Mouse (Mus musculus): Measurements from ENCODE around the gene Itpripl2. TPM values are rescaled to one million over a fixed set of nuclear protein-coding genes. Genes with fewer than 3 reads are reported as not detected.
A peak's percentile ranks its signal among the peaks of the same experiment; 100 is the strongest.

Gene Itpripl2
- polyA plus RNA-seq, 1 experiment = 3.1 TPM

- peak in 1 of 2 experiments; percentile 51 for DNase-seq (ENCODE audit: extremely low spot score in 1 of 2, low spot score in 1 of 2)
Observed at GRCm38 (mm10) chr7:118448134-118448967, 43.4 kb downstream of the Itpripl2 start, which contains the start of gene Syt17. Gene Syt17, minus strand, starts transcription at chr7:118448222.

DNA sequence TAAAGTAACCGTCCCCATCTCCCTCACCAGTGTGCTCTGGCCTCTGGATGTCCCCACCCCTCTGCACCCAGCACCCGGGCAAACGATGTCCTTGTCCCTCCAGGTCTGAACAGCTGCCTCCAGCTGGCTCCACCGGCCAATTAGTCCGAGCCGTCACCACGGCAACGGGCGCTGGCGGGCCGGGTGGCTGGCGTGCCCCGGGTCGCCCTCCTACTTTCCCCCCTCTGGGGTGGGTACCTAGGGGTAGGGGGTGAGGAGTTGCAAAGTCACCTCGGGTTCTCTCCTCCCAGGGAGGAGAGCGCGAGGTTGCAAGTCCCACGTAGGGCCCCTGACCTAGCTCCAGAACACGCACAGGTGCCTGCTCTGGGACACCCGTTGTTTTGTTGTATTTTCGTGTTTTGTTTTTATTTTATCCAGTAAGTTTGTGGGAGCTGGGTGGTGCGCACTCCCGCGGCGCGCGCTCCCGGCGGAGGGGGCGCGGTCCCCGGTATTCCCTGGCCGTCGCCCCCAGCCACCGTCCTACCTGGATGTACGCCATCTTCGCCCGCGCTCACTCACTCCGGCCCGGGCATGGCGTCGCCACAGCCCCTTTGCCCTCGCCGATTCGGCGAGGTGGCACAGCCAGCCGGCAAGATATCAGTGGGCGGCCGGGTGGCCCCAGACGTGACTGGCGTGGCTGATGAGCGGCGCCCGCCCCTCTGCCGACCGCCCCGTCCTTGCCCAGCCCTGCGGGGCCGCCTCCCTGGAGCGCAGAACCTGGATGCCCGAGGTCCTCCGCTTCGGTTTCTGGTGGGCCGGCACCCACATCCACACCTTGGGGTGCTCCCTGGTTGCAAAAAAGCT is 44.3 kb downstream of the Itpripl2 start:
- DNase-seq (ENCODE audit: extremely low spot score in 1 of 2, low spot score in 1 of 2) = no peak

DNA sequence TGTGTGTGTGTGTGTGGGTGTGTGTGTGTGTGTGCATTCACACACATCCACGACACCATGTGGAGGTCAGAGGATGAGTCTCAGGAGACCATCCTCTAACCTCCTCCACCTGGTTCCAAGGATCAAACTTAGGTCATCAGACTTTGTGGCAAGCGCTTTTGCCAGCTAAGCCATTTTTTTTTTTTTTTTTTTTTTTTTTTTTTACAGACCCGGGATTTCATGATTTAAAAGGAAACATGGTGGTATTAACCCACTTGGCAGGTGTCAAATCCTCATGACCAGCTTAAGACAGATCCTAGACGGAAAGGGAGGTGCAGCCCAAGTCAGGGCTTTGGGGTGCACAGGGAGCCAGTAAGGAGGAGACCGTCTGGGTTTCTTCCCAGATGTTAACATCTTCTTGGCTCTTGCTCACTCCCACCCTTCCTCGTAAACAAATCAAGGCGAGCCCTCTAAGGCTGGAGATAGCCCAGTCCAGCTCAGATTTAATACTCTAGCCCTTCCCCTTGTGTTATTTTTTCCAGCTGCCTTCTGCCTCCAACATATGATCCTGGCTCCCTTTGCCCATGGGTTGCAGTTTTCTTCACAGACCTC is 47.8 kb downstream of the Itpripl2 start:
- no peak for DNase-seq (ENCODE audit: extremely low spot score in 1 of 2, low spot score in 1 of 2)

DNA sequence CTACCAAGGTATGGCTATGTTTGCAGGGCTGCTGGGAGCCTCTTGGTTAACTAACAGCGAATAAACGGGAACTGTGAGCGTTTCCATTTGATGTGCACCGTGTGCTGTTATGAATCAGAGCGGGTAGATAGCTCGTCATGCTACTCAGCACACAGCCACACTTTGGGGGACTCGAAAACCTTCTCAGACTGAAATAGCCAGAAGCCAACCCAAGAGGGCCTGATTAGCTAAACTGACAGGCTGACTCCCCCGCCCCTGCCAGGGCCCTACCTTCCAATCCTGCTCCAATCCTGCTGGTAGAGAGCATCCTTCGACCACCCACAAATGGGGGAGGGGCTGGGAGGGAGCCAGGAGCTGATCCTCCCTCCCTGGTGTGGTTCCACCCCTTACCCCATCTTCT is 48.4 kb downstream of the Itpripl2 start:
- peak; percentile 45 to 57 for DNase-seq (ENCODE audit: extremely low spot score in 1 of 2, low spot score in 1 of 2)

GRCm38 (mm10) chr7:118441535-118441934 is 50.2 kb downstream of the Itpripl2 start:
- DNase-seq (ENCODE audit: extremely low spot score in 1 of 2, low spot score in 1 of 2) = peak in 1 of 2 experiments; percentile 51

DNA sequence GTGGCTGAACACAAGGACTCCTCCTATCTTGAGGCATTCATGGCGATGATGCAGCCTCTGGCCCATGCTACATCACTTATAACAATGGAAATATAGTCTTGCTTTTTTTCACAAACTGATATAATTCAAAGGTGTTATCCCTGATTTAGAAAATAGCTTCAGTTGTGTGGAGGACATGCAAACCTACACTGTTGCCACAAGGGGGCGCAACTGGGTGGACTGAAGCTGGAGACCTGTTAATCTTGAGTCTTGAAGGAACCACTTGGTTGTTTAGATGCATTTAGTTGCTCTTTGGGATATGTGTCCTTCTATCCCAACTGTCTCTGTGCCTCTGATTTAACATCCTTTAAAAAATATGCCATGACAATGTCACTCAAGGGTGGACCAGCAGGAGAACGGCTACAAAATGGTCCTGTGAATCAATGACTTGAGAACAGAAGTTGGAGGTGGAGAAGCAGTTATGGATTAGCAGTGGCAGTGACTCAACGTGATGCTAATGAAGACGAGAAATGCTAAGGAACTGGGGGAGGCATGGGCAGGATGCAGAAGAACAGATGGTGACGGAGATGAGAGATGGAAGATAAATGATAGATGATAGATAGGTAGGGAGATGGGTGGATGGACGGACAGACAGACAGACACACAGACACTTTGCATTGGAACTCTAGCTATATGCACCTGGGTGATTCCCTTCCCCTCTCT is 54.5 kb downstream of the Itpripl2 start:
- peak in 1 of 2 experiments; percentile 50 for DNase-seq (ENCODE audit: extremely low spot score in 1 of 2, low spot score in 1 of 2)

Other genes starting within 250 kb of the Itpripl2 start
- gene Smg1, start 248.3 kb downstream of the Itpripl2 start, polyA plus RNA-seq (2012; rRNA removed) = 47.3 and 68.9 TPM in 2 replicates
- gene Syt17, start 43.8 kb downstream of the Itpripl2 start, polyA plus RNA-seq (2012; rRNA removed) = 54.8 and 81.7 TPM in 2 replicates
- 68.3 and 72.1 TPM in 2 replicates for gene Coq7, start 41.4 kb upstream of the Itpripl2 start, polyA plus RNA-seq (2012; rRNA removed)
- 12.5 and 13.4 TPM in 2 replicates for gene Tmc7, start 92.8 kb upstream of the Itpripl2 start, polyA plus RNA-seq (2012; rRNA removed)
- gene Tmc5, start 105.3 kb upstream of the Itpripl2 start, polyA plus RNA-seq (2012; rRNA removed) = 0.10 and 0.13 TPM in 2 replicates
- gene Gde1, start 213.8 kb upstream of the Itpripl2 start, polyA plus RNA-seq (2012; rRNA removed) = 371 and 372 TPM in 2 replicates
- 41.8 and 44.2 TPM in 2 replicates for gene Ccp110, start 220.6 kb upstream of the Itpripl2 start, polyA plus RNA-seq (2012; rRNA removed)
- 67.2 and 68.8 TPM in 2 replicates for gene Vps35l, start 248.3 kb upstream of the Itpripl2 start, polyA plus RNA-seq (2012; rRNA removed)